Mouse (Mus musculus) stomach, postnatal 0 days (tissue): ENCODE measurements around the gene Defb13. TPM values are rescaled to one million over a fixed set of nuclear protein-coding genes. Genes with fewer than 3 reads are reported as not detected.
"Not testable (repeated sequence)": the region's sequence is repeated elsewhere in the genome, so short reads cannot be mapped to it uniquely, and the experiment has no call there.

Source experiments
- ATAC-seq: fragments of 200-750 bp; cut with Nextera tagmentation; 2 replicates; pipeline ENCODE4 v1.8.0; 2017; ENCODE audit not compliant: low FRiP score, low TSS enrichment
- DNase-seq: peaks from one replicate; pipeline ENCODE4 v3.0.0-alpha.2; 2016; ENCODE audit warnings: low spot score
- H3K27ac ChIP-seq: fragments of 300-500 bp; sonication (generic); replicated peaks from 2 replicates; pipeline ENCODE4 v1.5.1; 2014; ENCODE audit warnings: mild to moderate bottlenecking, control low read depth
- H3K27me3 ChIP-seq: fragments of 300-500 bp; sonication (generic); 2 replicates; pipeline ENCODE4 v1.6.1; 2014; ENCODE audit warnings: low read length; ENCODE audit not compliant: control insufficient read depth, insufficient read depth
- H3K36me3 ChIP-seq: fragments of 300-500 bp; sonication (generic); 2 replicates; pipeline ENCODE4 v1.6.1; 2014; ENCODE audit warnings: low read length, mixed read lengths; ENCODE audit not compliant: control insufficient read depth, insufficient read depth
- H3K4me1 ChIP-seq: fragments of 300-500 bp; sonication (generic); replicated peaks from 2 replicates; pipeline ENCODE4 v1.6.1; 2014; ENCODE audit warnings: antibody characterized with exemption; ENCODE audit not compliant: control insufficient read depth, insufficient read depth
- H3K4me2 ChIP-seq: fragments of 300-500 bp; sonication (generic); replicated peaks from 2 replicates; pipeline ENCODE4 v1.6.1; 2014; ENCODE audit warnings: low read depth, mild to moderate bottlenecking, control low read depth, moderate library complexity
- H3K4me3 ChIP-seq: fragments of 300-500 bp; sonication (generic); 2 replicates; pipeline ENCODE4 v1.5.1; 2014; ENCODE audit warnings: low read depth, low read length, control low read depth
- H3K9ac ChIP-seq: fragments of 300-500 bp; sonication (generic); 2 replicates; pipeline ENCODE4 v1.6.1; 2014; ENCODE audit warnings: mild to moderate bottlenecking, low read length, control low read depth, mixed read lengths
- H3K9me3 ChIP-seq: fragments of 300-500 bp; sonication (generic); 2 replicates; pipeline ENCODE4 v1.6.1; 2016; ENCODE audit warnings: low read length; ENCODE audit not compliant: control insufficient read depth
- CTCF ChIP-seq: IDR thresholded peaks from 2 replicates; pipeline ENCODE4 v1.5.1; 2016; ENCODE audit warnings: antibody characterized with exemption, low read depth, mild to moderate bottlenecking, moderate library complexity
- EP300 ChIP-seq: optimal IDR thresholded peaks from 2 replicates; pipeline ENCODE3; 2016; ENCODE audit warnings: antibody characterized with exemption
- WGBS: fragments of 180-500 bp; shearing (Covaris S2); extraction: QIAGEN DNeasy Blood & Tissue Kit; methylation state at CpG from one replicate; pipeline ENCODE4 v1.1.7; 2014; 5-methylcytosine and 5-hydroxymethylcytosine counted together
- polyA plus RNA-seq: library from polyadenylated mRNA; unstranded; fragments of >200 nt; fragmentation: Nextera tagmentation; extraction: Ambion mirVana; gene quantifications from 2 replicates; pipeline ENCODE4 v1.2.1, GENCODE M21; 2015

Gene Defb13
- polyA plus RNA-seq, result not detected in 2 replicates

- no peak within 1 kb of the TSS for H3K4me3 ChIP-seq
- no peak within 1 kb of the TSS for H3K9ac ChIP-seq
- no peak for DNase-seq
- no peak for ATAC-seq
- no peaks in the 10 kb centered on the region for H3K9me3 ChIP-seq
- H3K4me2 ChIP-seq, result no peak within 1 kb of the TSS
- no peak within 1 kb of the TSS for H3K27ac ChIP-seq
- no peaks in the 10 kb centered on the region for H3K4me1 ChIP-seq
- TF ChIP-seq CTCF (no peak), EP300 (no peak)
- no peaks in the 10 kb centered on the region for H3K27me3 ChIP-seq
- 84% methylated on average over 6 of the region's 6 CpGs for WGBS
- H3K36me3 ChIP-seq, result no peaks in the 10 kb centered on the region
These were observed at the start of gene Defb13 for GRCm38 (mm10) chr8:21946462-21946861. Defb13 (plus strand) TSS chr8:21946762.

DNA sequence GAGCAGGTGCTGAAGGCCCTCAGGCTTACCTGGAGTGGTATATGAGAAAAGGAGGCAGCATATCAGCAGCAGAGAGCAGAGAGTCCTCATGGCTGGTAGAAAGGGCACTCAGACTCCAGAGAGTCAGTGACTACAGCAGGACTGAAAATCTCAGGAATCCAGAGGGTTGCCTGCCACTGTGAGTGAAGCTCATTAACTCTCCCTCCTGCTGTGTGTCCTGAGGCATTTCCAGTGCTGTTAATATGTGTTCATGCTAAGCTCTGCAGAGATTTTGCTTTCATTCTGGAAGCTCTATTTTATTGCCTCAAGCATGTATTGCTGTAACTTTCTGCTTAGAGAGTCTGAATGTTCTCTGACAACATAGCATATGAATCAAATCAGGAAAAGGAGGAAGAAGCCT is 40.3 kb upstream of the Defb13 start, which contains the start of gene Defb11:
Gene Defb11 (minus strand): TSS at position 123 of the 400 bp plus-strand sequence.
- not testable (repeated sequence) for H3K27ac ChIP-seq, H3K9me3 ChIP-seq, DNase-seq, H3K4me3 ChIP-seq, H3K4me1 ChIP-seq, H3K4me2 ChIP-seq, H3K27me3 ChIP-seq, H3K36me3 ChIP-seq, H3K9ac ChIP-seq, ATAC-seq

- DNase-seq, result no peak
- TF ChIP-seq CTCF (no peak), EP300 (no peak)
- Histone ChIP-seq H3K4me3 (no peak overlapping the region), H3K9ac (no peak overlapping the region), H3K27me3 (no peaks in the 10 kb centered on the region), H3K4me1 (no peaks in the 10 kb centered on the region), H3K27ac (no peak overlapping the region), H3K4me2 (no peak overlapping the region), H3K9me3 (no peaks in the 10 kb centered on the region), H3K36me3 (no peaks in the 10 kb centered on the region)
- 29% methylated on average over 1 of the region's 1 CpGs for WGBS
- no peak for ATAC-seq
These were observed 34.6 kb upstream of the Defb13 start for GRCm38 (mm10) chr8:21911931-21912330.

DNA sequence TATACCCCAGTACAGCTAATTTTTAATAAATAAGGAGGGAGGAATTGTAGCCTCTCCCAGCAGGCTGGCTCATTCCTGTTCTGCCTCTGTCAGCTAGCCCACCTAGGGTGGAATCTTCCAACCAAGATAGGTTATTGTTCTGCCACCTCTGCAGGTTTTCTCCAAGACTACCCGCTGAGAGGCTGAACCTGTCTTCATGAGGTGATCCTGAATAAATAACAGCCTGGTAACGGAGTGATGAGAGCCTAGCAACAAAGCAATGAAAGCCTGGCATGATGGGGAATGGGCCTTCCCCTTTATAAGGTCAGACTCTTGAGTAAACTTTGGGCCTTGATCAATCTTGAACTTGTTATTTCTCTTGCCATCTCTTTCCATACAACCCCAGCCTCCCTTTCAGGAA is 34.0 kb upstream of the Defb13 start:
- no peaks in the 10 kb centered on the region for H3K36me3 ChIP-seq
- no peak overlapping the region for H3K4me2 ChIP-seq
- DNase-seq (no peak), ATAC-seq (no peak)
- H3K9me3 ChIP-seq, result no peaks in the 10 kb centered on the region
- H3K4me1 ChIP-seq, result no peaks in the 10 kb centered on the region
- no peak overlapping the region for H3K27ac ChIP-seq
- no peaks in the 10 kb centered on the region for H3K27me3 ChIP-seq
- no peak for TF ChIP-seq CTCF
- no peak for TF ChIP-seq EP300
- H3K4me3 ChIP-seq, result no peak overlapping the region
- 21% methylated on average over 2 of the region's 2 CpGs for WGBS
- no peak overlapping the region for H3K9ac ChIP-seq

DNA sequence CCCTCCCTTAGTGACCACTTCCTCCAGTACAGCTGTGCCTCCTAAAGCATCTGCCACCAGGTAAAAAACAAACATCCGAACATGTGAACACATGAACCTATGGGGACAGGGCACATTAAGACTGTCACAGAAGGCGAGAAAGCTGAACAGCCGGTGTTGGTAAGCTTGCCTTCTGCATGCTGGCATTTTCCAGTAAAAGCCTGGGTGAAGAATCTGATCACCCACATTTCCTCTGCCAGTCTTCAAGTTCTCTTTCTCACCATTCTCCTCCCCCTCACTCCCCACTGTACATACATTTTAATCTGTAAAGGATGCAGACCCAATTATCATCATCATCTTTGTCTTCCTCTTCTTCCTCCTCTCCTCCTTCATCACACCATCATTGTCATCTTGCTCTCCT is 30.9 kb upstream of the Defb13 start:
- Histone ChIP-seq H3K9ac (no peak overlapping the region), H3K4me3 (no peak overlapping the region), H3K4me2 (no peak overlapping the region), H3K27ac (no peak overlapping the region), H3K36me3 (no peaks in the 10 kb centered on the region), H3K4me1 (no peaks in the 10 kb centered on the region), H3K9me3 (no peaks in the 10 kb centered on the region), H3K27me3 (no peaks in the 10 kb centered on the region)
- WGBS, result 85% methylated on average over 3 of the region's 3 CpGs
- TF ChIP-seq CTCF (no peak), EP300 (no peak)
- ATAC-seq, result no peak
- DNase-seq, result no peak

- not testable (repeated sequence) for H3K4me2 ChIP-seq, H3K36me3 ChIP-seq, H3K9me3 ChIP-seq, H3K27me3 ChIP-seq, DNase-seq, H3K4me3 ChIP-seq, H3K27ac ChIP-seq, H3K4me1 ChIP-seq, ATAC-seq, H3K9ac ChIP-seq
- 82% methylated on average over 3 of the region's 3 CpGs for WGBS
These were observed 15.8 kb upstream of the Defb13 start for GRCm38 (mm10) chr8:21930754-21931153.
